Mouse (Mus musculus): ENCODE measurements around the gene Rgs12. TPM values are rescaled to one million over a fixed set of nuclear protein-coding genes. Genes with fewer than 3 reads are reported as not detected.

Gene Rgs12
- polyA plus RNA-seq, 1 experiment from 2014 or later, result 29.3 TPM

DNA sequence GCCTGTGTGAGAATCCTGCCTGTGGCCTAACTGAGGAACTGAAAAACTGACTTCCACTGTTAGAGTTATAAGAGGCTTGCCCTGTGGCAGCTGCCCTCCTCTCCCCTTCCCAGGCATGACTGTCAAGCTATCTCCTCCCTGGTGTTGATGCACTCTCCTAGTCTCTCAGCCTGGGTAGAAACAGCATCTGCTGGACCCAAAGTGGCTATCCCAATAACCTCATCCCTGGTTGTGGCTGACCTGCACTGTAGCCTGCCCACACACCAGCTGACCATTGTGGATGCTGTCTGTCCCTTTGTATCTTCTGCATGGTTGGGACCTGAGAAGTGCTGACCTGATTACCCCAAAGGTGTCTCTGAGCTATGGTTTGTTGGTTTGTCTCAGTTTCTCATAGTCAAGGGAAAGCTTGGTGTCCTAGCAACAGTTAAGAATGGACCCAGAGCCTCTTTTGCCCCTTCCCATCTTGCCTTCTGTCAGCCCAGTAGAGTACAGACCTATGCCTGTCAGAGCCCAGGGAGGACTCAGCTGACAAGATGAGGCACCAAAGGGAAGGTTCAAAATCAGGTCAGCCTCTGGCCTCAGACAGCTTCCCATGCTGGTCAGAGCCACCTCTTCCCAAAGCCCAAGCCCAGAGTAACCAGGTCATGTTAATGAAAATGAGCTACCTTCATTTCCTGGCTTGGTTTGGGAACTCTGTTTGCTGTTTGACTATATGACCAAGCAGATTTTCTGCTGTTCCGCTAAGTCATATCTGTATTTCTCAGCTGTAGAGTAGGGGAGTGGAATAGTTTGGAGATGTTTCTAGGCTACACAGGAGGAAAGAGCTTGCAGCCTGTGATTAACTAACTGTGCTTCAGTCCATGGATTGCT lies 39.4 kb upstream of the Rgs12 start:
- Histone ChIP-seq H3K27me3 (ENCODE audit: control insufficient read depth, insufficient read depth, low read length) (no peaks in the 10 kb centered on the region), H3K27ac (ENCODE audit: low read depth, low read length) (no peak overlapping the region), H3K4me2 (replicated peaks; ENCODE audit: low read depth, low read length) (no peak overlapping the region), H3K4me3 (ENCODE audit: low read length) (no peak overlapping the region), H3K36me3 (ENCODE audit: control insufficient read depth, insufficient read depth, low read length) (peaks cover 49% of the 10 kb centered on the region), H3K4me1 (ENCODE audit: control insufficient read depth, insufficient read depth, low read length) (no peaks in the 10 kb centered on the region), H3K9me3 (ENCODE audit: control insufficient read depth, low read length) (no peaks in the 10 kb centered on the region), H3K9ac (ENCODE audit: low read depth, low read length) (no peak overlapping the region)
- no peak for ATAC-seq (ENCODE audit: low FRiP score, low TSS enrichment)
- WGBS, result 97% methylated on average over 1 of the region's 1 CpGs

DNA sequence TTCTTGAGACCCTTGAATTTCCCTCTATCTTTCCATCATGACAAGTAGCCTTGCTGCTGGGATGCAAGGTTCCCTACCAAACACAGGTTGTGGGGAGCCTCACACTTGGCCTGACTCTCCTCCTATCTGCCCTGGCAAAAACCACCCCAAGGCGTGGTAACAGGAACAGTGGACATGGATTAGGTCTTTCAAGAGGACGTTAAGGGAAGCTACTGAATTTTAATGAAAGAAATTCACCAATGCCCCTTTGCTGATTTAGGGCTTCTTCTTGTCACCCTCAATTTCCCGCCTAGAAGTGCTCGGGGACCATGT lies 38.8 kb upstream of the Rgs12 start:
- H3K4me3 ChIP-seq (ENCODE audit: low read length), result no peak overlapping the region
- H3K27ac ChIP-seq (ENCODE audit: low read depth, low read length), result no peak overlapping the region
- H3K27me3 ChIP-seq (ENCODE audit: control insufficient read depth, insufficient read depth, low read length), result no peaks in the 10 kb centered on the region
- no peak for ATAC-seq (ENCODE audit: low FRiP score, low TSS enrichment)
- no peaks in the 10 kb centered on the region for H3K9me3 ChIP-seq (ENCODE audit: control insufficient read depth, low read length)
- H3K4me2 ChIP-seq (replicated peaks; ENCODE audit: low read depth, low read length), result no peak overlapping the region
- 87% methylated on average over 4 of the region's 4 CpGs for WGBS
- H3K9ac ChIP-seq (ENCODE audit: low read depth, low read length), result no peak overlapping the region
- H3K36me3 ChIP-seq (ENCODE audit: control insufficient read depth, insufficient read depth, low read length), result peaks cover 43% of the 10 kb centered on the region
- no peaks in the 10 kb centered on the region for H3K4me1 ChIP-seq (ENCODE audit: control insufficient read depth, insufficient read depth, low read length)

DNA sequence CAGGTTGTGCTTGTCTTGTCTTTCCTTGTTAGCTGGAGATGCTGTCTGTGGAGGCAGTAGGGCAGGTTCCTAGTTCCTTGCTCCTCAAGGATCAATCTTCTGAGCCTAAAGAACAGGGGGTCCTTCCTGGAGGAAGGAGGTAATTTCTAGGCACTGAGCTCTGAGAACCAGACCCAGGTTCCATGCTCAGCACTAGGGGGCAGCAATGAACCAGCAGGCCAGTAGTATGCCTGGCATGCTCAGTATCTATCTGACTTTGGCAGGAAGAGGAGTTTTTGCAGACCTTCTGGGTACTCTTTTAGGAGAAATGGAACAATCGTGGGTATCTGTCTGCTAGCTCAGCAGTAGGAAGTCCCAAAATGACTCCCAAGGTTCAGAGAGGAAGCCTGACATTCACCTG lies 33.4 kb upstream of the Rgs12 start:
- Histone ChIP-seq H3K36me3 (ENCODE audit: control insufficient read depth, insufficient read depth, low read length) (no peaks in the 10 kb centered on the region), H3K9me3 (ENCODE audit: control insufficient read depth, low read length) (no peaks in the 10 kb centered on the region), H3K4me1 (ENCODE audit: control insufficient read depth, insufficient read depth, low read length) (no peaks in the 10 kb centered on the region), H3K27ac (ENCODE audit: low read depth, low read length) (no peak overlapping the region), H3K9ac (ENCODE audit: low read depth, low read length) (no peak overlapping the region), H3K27me3 (ENCODE audit: control insufficient read depth, insufficient read depth, low read length) (no peaks in the 10 kb centered on the region), H3K4me2 (replicated peaks; ENCODE audit: low read depth, low read length) (no peak overlapping the region), H3K4me3 (ENCODE audit: low read length) (no peak overlapping the region)
- ATAC-seq (ENCODE audit: low FRiP score, low TSS enrichment), result 0 out of 2 replicates have a peak, but pooled peaks have one; percentile 63
- WGBS, result 24% methylated on average over 1 of the region's 1 CpGs

DNA sequence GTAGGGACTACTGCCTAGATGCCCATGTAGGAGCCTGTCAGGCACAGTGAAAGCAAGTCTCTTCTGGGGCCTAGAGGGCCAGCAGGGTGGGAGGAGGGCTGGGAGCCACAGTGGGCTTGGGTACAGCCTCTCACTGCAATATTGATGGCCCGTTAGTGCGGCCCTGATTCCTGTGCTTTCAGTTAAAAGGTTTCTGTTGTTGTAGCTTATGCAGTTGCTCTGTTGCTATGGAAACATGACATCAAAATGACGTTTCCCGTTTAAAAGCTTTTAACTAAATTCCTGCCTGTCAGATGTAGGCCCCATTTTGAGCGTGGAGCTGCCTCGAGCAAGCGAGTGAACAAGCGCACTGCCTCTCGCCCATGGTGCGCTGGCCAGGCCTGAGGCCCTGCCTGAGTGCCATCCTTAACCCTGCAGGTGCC lies 32.0 kb upstream of the Rgs12 start:
- Histone ChIP-seq H3K9me3 (ENCODE audit: control insufficient read depth, low read length) (no peaks in the 10 kb centered on the region), H3K4me3 (ENCODE audit: low read length) (no peak overlapping the region), H3K27me3 (ENCODE audit: control insufficient read depth, insufficient read depth, low read length) (no peaks in the 10 kb centered on the region), H3K27ac (ENCODE audit: low read depth, low read length) (no peak overlapping the region), H3K36me3 (ENCODE audit: control insufficient read depth, insufficient read depth, low read length) (no peaks in the 10 kb centered on the region), H3K4me2 (replicated peaks; ENCODE audit: low read depth, low read length) (no peak overlapping the region), H3K9ac (ENCODE audit: low read depth, low read length) (no peak overlapping the region), H3K4me1 (ENCODE audit: control insufficient read depth, insufficient read depth, low read length) (no peaks in the 10 kb centered on the region)
- no peak for ATAC-seq (ENCODE audit: low FRiP score, low TSS enrichment)
- WGBS, result 66% methylated on average over 10 of the region's 10 CpGs

DNA sequence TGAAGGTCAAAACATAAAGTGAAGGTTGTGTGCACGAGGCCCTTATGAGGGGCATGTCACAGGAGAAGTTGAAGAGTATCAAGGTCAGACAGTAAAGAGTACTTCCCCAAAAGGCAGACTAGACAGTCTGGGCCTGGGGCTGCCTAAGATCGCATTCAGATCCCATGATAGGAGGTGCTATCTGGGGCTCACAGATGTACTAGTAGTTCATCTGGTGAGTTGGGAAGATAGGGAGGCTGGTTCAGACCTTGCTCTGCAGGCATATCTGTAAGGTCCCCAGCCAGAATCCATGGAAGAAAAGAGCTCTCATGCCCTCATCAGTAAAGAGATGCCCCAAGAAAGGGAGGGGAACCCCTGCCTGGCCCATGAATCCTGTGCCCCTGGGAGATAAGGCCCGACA lies 30.5 kb upstream of the Rgs12 start:
- Histone ChIP-seq H3K27ac (ENCODE audit: low read depth, low read length) (no peak overlapping the region), H3K4me3 (ENCODE audit: low read length) (no peak overlapping the region), H3K4me2 (replicated peaks; ENCODE audit: low read depth, low read length) (no peak overlapping the region), H3K36me3 (ENCODE audit: control insufficient read depth, insufficient read depth, low read length) (peaks cover 5% of the 10 kb centered on the region; the same call in 1 of the 2 replicates), H3K9me3 (ENCODE audit: control insufficient read depth, low read length) (no peaks in the 10 kb centered on the region), H3K27me3 (ENCODE audit: control insufficient read depth, insufficient read depth, low read length) (no peaks in the 10 kb centered on the region), H3K4me1 (ENCODE audit: control insufficient read depth, insufficient read depth, low read length) (no peaks in the 10 kb centered on the region), H3K9ac (ENCODE audit: low read depth, low read length) (no peak overlapping the region)
- no peak for ATAC-seq (ENCODE audit: low FRiP score, low TSS enrichment)
- 81% methylated on average over 3 of the region's 3 CpGs for WGBS

DNA sequence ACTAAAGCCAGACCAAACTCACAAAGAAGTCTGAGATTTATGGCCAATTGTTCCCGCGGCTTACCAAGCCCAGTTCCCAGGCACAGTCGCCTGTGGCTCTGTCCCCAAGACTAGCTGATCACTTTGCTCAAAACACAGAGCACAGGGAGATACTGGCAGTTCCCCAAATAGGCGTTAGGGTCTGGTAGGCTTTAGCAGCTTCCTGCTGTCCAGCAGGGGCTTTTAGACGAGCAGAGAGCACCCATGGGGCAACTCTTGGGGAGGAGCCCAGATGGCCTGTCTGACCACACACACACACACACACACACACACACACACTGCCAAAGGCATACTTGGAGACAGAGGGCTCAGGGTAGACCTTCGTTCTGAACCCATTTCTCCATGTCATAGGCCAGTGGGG lies 26.7 kb upstream of the Rgs12 start:
- Histone ChIP-seq H3K4me2 (replicated peaks; ENCODE audit: low read depth, low read length) (no peak overlapping the region), H3K9me3 (ENCODE audit: control insufficient read depth, low read length) (peaks cover 3% of the 10 kb centered on the region; the same call in 1 of the 2 replicates), H3K27ac (ENCODE audit: low read depth, low read length) (no peak overlapping the region), H3K27me3 (ENCODE audit: control insufficient read depth, insufficient read depth, low read length) (no peaks in the 10 kb centered on the region), H3K9ac (ENCODE audit: low read depth, low read length) (no peak overlapping the region), H3K4me1 (ENCODE audit: control insufficient read depth, insufficient read depth, low read length) (no peaks in the 10 kb centered on the region), H3K4me3 (ENCODE audit: low read length) (no peak overlapping the region), H3K36me3 (ENCODE audit: control insufficient read depth, insufficient read depth, low read length) (peaks cover 7% of the 10 kb centered on the region; the same call in 1 of the 2 replicates)
- ATAC-seq (ENCODE audit: low FRiP score, low TSS enrichment), result no peak
- WGBS, result 45% methylated on average over 6 of the region's 6 CpGs

DNA sequence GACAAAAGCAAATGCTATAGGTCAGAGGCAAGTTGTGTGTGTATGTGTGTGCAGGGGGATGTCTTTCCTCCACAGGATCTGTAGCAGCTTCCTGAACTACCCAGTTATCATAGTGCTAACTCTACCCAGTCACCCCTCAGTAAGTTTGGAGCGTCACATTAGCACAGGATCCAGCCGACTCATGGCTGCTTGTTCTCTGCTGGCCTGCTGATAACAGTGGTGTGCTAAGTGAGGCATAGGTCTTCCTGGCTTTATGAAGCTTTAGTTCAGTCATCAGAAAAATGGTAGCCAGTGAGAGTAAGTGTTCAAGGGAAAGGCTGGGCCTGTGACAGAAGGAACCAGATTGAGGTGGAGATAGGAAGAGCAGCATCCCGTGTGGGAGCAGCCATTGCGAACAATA lies 25.3 kb upstream of the Rgs12 start:
- Histone ChIP-seq H3K9ac (ENCODE audit: low read depth, low read length) (no peak overlapping the region), H3K27ac (ENCODE audit: low read depth, low read length) (no peak overlapping the region), H3K4me2 (replicated peaks; ENCODE audit: low read depth, low read length) (no peak overlapping the region), H3K4me3 (ENCODE audit: low read length) (no peak overlapping the region), H3K4me1 (ENCODE audit: control insufficient read depth, insufficient read depth, low read length) (no peaks in the 10 kb centered on the region), H3K27me3 (ENCODE audit: control insufficient read depth, insufficient read depth, low read length) (no peaks in the 10 kb centered on the region), H3K36me3 (ENCODE audit: control insufficient read depth, insufficient read depth, low read length) (peaks cover 7% of the 10 kb centered on the region; the same call in 1 of the 2 replicates), H3K9me3 (ENCODE audit: control insufficient read depth, low read length) (peaks cover 3% of the 10 kb centered on the region; the same call in 1 of the 2 replicates)
- WGBS, result 92% methylated on average over 4 of the region's 4 CpGs
- no peak for ATAC-seq (ENCODE audit: low FRiP score, low TSS enrichment)

DNA sequence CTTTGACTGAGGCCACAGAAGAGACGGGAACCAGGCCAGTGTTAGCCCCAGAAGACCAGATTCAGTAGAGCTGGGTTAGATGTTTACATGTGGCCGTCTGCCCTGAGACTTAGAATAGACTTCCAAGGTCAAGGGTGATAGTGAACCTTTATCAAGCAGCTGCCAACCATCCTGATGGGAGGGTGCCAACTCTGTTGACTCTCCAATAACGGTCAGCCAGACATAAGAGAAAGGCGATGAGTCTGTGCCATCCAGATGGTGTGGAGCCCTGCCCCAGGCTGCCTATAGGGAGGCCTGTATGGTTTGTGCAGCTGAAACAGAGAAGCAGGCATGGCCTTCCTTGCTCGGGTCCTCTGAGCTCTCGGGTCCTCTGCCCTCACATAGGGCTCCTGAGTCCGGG lies 24.7 kb upstream of the Rgs12 start:
- no peak overlapping the region for H3K27ac ChIP-seq (ENCODE audit: low read depth, low read length)
- WGBS, result 88% methylated on average over 7 of the region's 7 CpGs
- no peak overlapping the region for H3K4me3 ChIP-seq (ENCODE audit: low read length)
- peaks cover 7% of the 10 kb centered on the region; the same call in 1 of the 2 replicates for H3K36me3 ChIP-seq (ENCODE audit: control insufficient read depth, insufficient read depth, low read length)
- H3K9ac ChIP-seq (ENCODE audit: low read depth, low read length), result no peak overlapping the region
- no peaks in the 10 kb centered on the region for H3K4me1 ChIP-seq (ENCODE audit: control insufficient read depth, insufficient read depth, low read length)
- H3K9me3 ChIP-seq (ENCODE audit: control insufficient read depth, low read length), result peaks cover 3% of the 10 kb centered on the region; the same call in 1 of the 2 replicates
- no peaks in the 10 kb centered on the region for H3K27me3 ChIP-seq (ENCODE audit: control insufficient read depth, insufficient read depth, low read length)
- no peak overlapping the region for H3K4me2 ChIP-seq (replicated peaks; ENCODE audit: low read depth, low read length)
- ATAC-seq (ENCODE audit: low FRiP score, low TSS enrichment), result no peak

DNA sequence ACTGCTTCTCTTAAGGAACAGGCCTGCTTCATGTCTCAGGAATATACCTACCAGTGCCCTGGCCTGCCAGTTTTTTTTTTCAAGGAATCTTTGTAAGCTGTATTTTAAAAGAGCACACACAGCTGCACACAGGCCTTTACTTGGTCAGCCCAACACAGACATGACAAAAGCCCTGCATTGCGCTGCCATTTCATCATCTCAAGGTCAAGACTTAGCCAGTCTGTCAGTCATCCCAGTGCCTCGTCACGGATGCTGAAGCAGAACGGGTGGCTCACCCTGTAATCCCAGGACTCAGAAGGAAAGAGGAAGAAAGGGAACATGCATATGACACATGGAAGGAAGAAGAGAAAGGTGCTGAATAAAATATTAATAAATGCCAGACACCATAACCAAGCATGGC lies 21.6 kb upstream of the Rgs12 start:
- Histone ChIP-seq H3K4me1 (ENCODE audit: control insufficient read depth, insufficient read depth, low read length) (peaks cover 19% of the 10 kb centered on the region), H3K9me3 (ENCODE audit: control insufficient read depth, low read length) (peaks cover 3% of the 10 kb centered on the region; the same call in 1 of the 2 replicates), H3K4me3 (ENCODE audit: low read length) (no peak overlapping the region), H3K9ac (ENCODE audit: low read depth, low read length) (no peak overlapping the region), H3K27ac (ENCODE audit: low read depth, low read length) (no peak overlapping the region), H3K27me3 (ENCODE audit: control insufficient read depth, insufficient read depth, low read length) (no peaks in the 10 kb centered on the region), H3K4me2 (replicated peaks; ENCODE audit: low read depth, low read length) (no peak overlapping the region), H3K36me3 (ENCODE audit: control insufficient read depth, insufficient read depth, low read length) (peaks cover 7% of the 10 kb centered on the region; the same call in 1 of the 2 replicates)
- ATAC-seq (ENCODE audit: low FRiP score, low TSS enrichment), result no peak
- WGBS, result 95% methylated on average over 4 of the region's 4 CpGs

Measured in kidney, embryonic 14.5 days (tissue).